Mouse (Mus musculus): ENCODE results near the gene Ccnl2.

DNA sequence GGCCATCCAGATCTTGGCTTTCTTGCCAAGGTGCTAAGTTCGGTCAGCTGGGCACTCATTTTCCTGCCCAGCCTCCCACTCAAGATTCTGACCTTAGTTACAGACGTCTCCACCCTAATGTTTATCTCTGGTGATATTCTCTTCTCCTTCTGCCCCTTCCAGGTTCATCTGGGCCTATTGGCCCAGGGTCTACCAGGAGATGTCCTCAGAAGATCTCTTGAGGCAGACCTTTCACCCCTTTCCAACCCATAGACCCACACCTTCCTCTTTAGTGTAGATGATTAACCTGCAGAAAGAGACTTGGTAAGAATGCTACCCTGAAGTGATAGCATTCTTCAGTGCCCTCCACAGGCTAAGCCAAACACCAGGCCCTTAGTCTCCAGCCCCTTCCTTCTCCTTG lies 40.6 kb upstream of the Ccnl2 start:
- TF ChIP-seq ZNF384 (IDR thresholded peaks at IDR 0.05; ENCODE audit: low read depth, low read length) (no peak), HCFC1 (IDR thresholded peaks at IDR 0.05; ENCODE audit: borderline replicate concordance, insufficient read depth, low read length) (no peak)
